Mouse (Mus musculus) urinary bladder, postnatal 36 days (tissue): ENCODE results near the gene Vmn2r32.
"Not testable (repeated sequence)": the region's sequence is repeated elsewhere in the genome, so short reads cannot be mapped to it uniquely, and the experiment has no call there.

Experiments
- DNase-seq, 2 experiments: peaks; one replicate each; pipeline ENCODE4 v3.0.0; 2022; ENCODE audit warnings: low spot score in 2 of 2, mixed read lengths in 1 of 2

Vmn2r32 gene

DNA sequence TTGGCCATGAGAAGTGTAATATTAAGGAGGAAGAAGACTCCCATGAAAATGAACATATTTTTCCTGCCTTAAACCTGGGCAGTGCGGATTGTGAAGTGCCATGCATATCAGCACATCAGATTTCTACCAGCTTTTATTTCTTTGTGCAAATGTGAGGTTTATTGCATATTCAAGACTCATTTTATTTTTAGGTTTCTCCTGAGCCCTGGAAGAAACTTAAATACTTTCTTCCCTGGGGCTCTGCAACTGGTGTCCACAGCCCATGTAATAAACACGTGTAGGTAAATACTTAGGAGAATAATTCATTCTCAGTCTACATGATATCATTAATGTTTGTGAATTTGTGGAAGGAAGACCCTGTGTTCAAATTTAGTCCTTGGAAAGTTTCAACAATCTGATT is at the start of gene Vmn2r32:
Vmn2r32 (minus strand) TSS at position 101 of the 400 bp plus-strand sequence.
- DNase-seq: not testable (repeated sequence)
